Mouse (Mus musculus) liver, postnatal 0 days (tissue): ENCODE results near the gene Rtf2. TPM values are rescaled to one million over a fixed set of nuclear protein-coding genes. Genes with fewer than 3 reads are reported as not detected.

ENCODE experiments used
- ATAC-seq: fragments of 200-750 bp; cut with Nextera tagmentation; 2 replicates; pipeline ENCODE4 v1.8.0; 2017; ENCODE audit warnings: mild to moderate bottlenecking, moderate library complexity
- DNase-seq: peaks from one replicate; pipeline ENCODE4 v3.0.0-alpha.2; 2016
- H3K27ac ChIP-seq: fragments of 300-500 bp; sonication (generic); 2 replicates; pipeline ENCODE4 v1.5.1; 2014; ENCODE audit warnings: antibody characterized with exemption, moderate library complexity, mild to moderate bottlenecking, low read depth
- H3K27me3 ChIP-seq: fragments of 300-500 bp; sonication (generic); 2 replicates; pipeline ENCODE4 v1.6.1; 2014; ENCODE audit warnings: low read length, control low read depth, mixed read lengths; ENCODE audit not compliant: insufficient read depth
- H3K36me3 ChIP-seq: fragments of 300-500 bp; sonication (generic); replicated peaks from 2 replicates; pipeline ENCODE4 v1.6.1; 2014; ENCODE audit warnings: mild to moderate bottlenecking, control low read depth, low read length, moderate library complexity, mixed read lengths; ENCODE audit not compliant: insufficient read depth
- H3K4me1 ChIP-seq: fragments of 300-500 bp; sonication (generic); 2 replicates; pipeline ENCODE4 v1.6.1; 2014; ENCODE audit warnings: antibody characterized with exemption, mild to moderate bottlenecking, control low read depth; ENCODE audit not compliant: insufficient read depth
- H3K4me2 ChIP-seq: fragments of 300-500 bp; sonication (generic); 2 replicates; pipeline ENCODE4 v1.6.1; 2014; ENCODE audit warnings: low read depth, mild to moderate bottlenecking, low read length, moderate library complexity, mixed read lengths
- H3K4me3 ChIP-seq: fragments of 300-500 bp; sonication (generic); 2 replicates; pipeline ENCODE4 v1.5.1; 2014; ENCODE audit warnings: low read depth, low read length
- H3K9ac ChIP-seq: fragments of 300-500 bp; sonication (generic); replicated peaks from 2 replicates; pipeline ENCODE4 v1.6.1; 2014; ENCODE audit warnings: mild to moderate bottlenecking, moderate library complexity
- H3K9me3 ChIP-seq: fragments of 300-500 bp; sonication (generic); 2 replicates; pipeline ENCODE4 v1.6.1; 2016; ENCODE audit warnings: mild to moderate bottlenecking, control low read depth, low read length, mixed read lengths
- CTCF ChIP-seq: sonication (generic); IDR thresholded peaks from 2 replicates; pipeline ENCODE4 v1.5.1; 2016; ENCODE audit warnings: antibody characterized with exemption, low read depth
- EP300 ChIP-seq: IDR thresholded peaks from 2 replicates; pipeline ENCODE4 v1.6.1; 2016; ENCODE audit warnings: antibody characterized with exemption, low read depth, mild to moderate bottlenecking
- WGBS: fragments of 180-500 bp; shearing (Covaris S2); extraction: QIAGEN DNeasy Blood & Tissue Kit; methylation state at CpG from one replicate; pipeline ENCODE4 v1.1.7; 2014; ENCODE audit not compliant: insufficient replicate concordance; 5-methylcytosine and 5-hydroxymethylcytosine counted together
- polyA plus RNA-seq: library from polyadenylated mRNA; unstranded; fragments of >200 nt; fragmentation: Nextera tagmentation; extraction: Ambion mirVana; gene quantifications from 2 replicates; pipeline ENCODE4 v1.2.1, GENCODE M21; 2015

The Rtf2 gene
- polyA plus RNA-seq, 1 experiment from 2014 or later = 68.5 TPM

- no peaks in the 10 kb centered on the region for H3K9me3 ChIP-seq
- no peaks in the 10 kb centered on the region for H3K27me3 ChIP-seq
- no peaks in the 10 kb centered on the region for H3K36me3 ChIP-seq
- DNase-seq (peak; percentile 34), ATAC-seq (peak; percentile 47)
- TF ChIP-seq EP300 = no peak
- TF ChIP-seq CTCF = no peak
- H3K4me2 ChIP-seq = no peak overlapping the region
- peak overlapping the region; percentile 40; the same call in 1 of the 2 replicates for H3K27ac ChIP-seq
- 37% methylated on average over 9 of the region's 9 CpGs for WGBS
- H3K4me1 ChIP-seq = peaks cover 18% of the 10 kb centered on the region
- no peak overlapping the region for H3K9ac ChIP-seq
- H3K4me3 ChIP-seq = no peak overlapping the region
Measured at GRCm38 (mm10) chr2:172399901-172400300, 40.5 kb upstream of the Rtf2 start.

- no peak overlapping the region for H3K4me3 ChIP-seq
- no peaks in the 10 kb centered on the region for H3K9me3 ChIP-seq
- no peak overlapping the region for H3K9ac ChIP-seq
- 28% methylated on average over 13 of the region's 13 CpGs for WGBS
- H3K4me2 ChIP-seq = no peak overlapping the region
- H3K27me3 ChIP-seq = no peaks in the 10 kb centered on the region
- peak; percentile 80 for ATAC-seq
- no peaks in the 10 kb centered on the region for H3K36me3 ChIP-seq
- TF ChIP-seq CTCF = no peak
- TF ChIP-seq EP300 = no peak
- H3K4me1 ChIP-seq = peaks cover 19% of the 10 kb centered on the region
- DNase-seq = peak; percentile 64
- peak overlapping the region; percentile 90 for H3K27ac ChIP-seq
Measured at GRCm38 (mm10) chr2:172401116-172401825, 39.1 kb upstream of the Rtf2 start.

- no peaks in the 10 kb centered on the region for H3K9me3 ChIP-seq
- peaks cover 17% of the 10 kb centered on the region for H3K4me1 ChIP-seq
- H3K27ac ChIP-seq = no peak overlapping the region
- DNase-seq = no peak
- ATAC-seq = no peak
- no peak overlapping the region for H3K4me3 ChIP-seq
- H3K36me3 ChIP-seq = no peaks in the 10 kb centered on the region
- no peaks in the 10 kb centered on the region for H3K27me3 ChIP-seq
- no peak overlapping the region for H3K9ac ChIP-seq
- 61% methylated on average over 7 of the region's 7 CpGs for WGBS
- TF ChIP-seq EP300 (no peak), CTCF (no peak)
- no peak overlapping the region for H3K4me2 ChIP-seq
Measured at GRCm38 (mm10) chr2:172404239-172404638, 36.1 kb upstream of the Rtf2 start.

DNA sequence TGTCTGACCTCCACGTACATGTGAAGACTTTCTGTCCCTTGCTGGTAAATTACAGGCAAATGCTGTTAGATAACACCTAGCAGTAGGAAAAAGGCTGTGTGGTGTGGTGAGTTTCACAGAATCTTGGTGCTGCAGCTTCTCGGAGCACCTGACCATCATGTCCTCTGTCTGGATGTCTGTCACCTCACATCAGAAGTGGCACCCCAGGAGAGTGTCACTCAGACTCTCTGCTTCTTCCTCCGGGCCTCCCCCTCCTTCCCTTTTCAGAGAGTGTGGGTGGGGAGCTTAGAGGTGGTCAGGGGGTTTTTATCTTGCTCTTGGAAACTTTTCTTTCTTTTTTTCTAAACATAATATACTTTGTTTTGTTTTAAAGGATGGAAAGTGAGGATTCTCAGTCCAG is 35.3 kb upstream of the Rtf2 start:
- Histone ChIP-seq H3K9ac (no peak overlapping the region), H3K27me3 (no peaks in the 10 kb centered on the region), H3K4me3 (no peak overlapping the region), H3K4me2 (no peak overlapping the region), H3K36me3 (no peaks in the 10 kb centered on the region), H3K9me3 (no peaks in the 10 kb centered on the region), H3K4me1 (peaks cover 16% of the 10 kb centered on the region), H3K27ac (no peak overlapping the region)
- 57% methylated on average over 3 of the region's 3 CpGs for WGBS
- DNase-seq (no peak), ATAC-seq (no peak)
- TF ChIP-seq CTCF (no peak), EP300 (no peak)

GRCm38 (mm10) chr2:172406173-172406572 is 34.2 kb upstream of the Rtf2 start:
- Histone ChIP-seq H3K9ac (no peak overlapping the region), H3K36me3 (no peaks in the 10 kb centered on the region), H3K4me3 (no peak overlapping the region), H3K9me3 (no peaks in the 10 kb centered on the region), H3K4me2 (no peak overlapping the region), H3K27me3 (no peaks in the 10 kb centered on the region), H3K27ac (no peak overlapping the region), H3K4me1 (peaks cover 11% of the 10 kb centered on the region)
- ATAC-seq (no peak), DNase-seq (no peak)
- no peak for TF ChIP-seq CTCF
- no peak for TF ChIP-seq EP300
- WGBS = 48% methylated on average over 4 of the region's 4 CpGs

DNA sequence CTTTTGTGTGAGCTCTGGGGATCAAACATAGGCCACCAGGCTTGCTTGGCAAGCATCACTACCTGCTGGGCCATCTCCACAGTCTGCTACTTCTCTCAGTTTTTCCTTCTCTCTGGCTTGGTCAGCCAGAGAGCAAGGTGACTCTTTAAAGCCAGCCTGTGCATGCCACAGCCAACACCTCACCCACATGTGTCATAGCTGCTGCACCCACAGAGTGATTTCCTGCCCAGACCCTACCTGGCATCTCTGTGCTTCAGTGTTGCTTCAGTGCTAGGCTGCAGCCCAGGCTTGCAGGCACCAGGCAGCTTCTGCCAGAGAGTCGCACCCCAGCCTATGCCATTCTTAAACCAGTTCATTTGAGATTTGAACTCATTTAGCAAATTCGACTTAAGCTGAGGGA is 32.9 kb upstream of the Rtf2 start:
- Histone ChIP-seq H3K9ac (no peak overlapping the region), H3K4me3 (no peak overlapping the region), H3K9me3 (no peaks in the 10 kb centered on the region), H3K4me2 (no peak overlapping the region), H3K27me3 (no peaks in the 10 kb centered on the region), H3K27ac (no peak overlapping the region), H3K4me1 (peaks cover 5% of the 10 kb centered on the region; the same call in 1 of the 2 replicates), H3K36me3 (no peaks in the 10 kb centered on the region)
- no peak for DNase-seq
- WGBS = 75% methylated on average over 2 of the region's 2 CpGs
- TF ChIP-seq CTCF = no peak
- no peak for TF ChIP-seq EP300
- no peak for ATAC-seq
